Mouse (Mus musculus) brain, embryonic 14.5 days (tissue): ENCODE results near the gene Tha1.

Source experiments
- CTCF ChIP-seq: fragments of 200-500 bp; IDR thresholded peaks from 2 replicates; pipeline ENCODE4 v1.5.1; 2012; ENCODE audit warnings: inconsistent platforms, mild to moderate bottlenecking, moderate library complexity, borderline replicate concordance; ENCODE audit not compliant: insufficient read depth, insufficient read length; ENCODE audit errors: extremely low read depth
- POLR2A ChIP-seq: fragments of 200-500 bp; IDR thresholded peaks from 2 replicates; pipeline ENCODE4 v1.6.1; 2012; ENCODE audit warnings: mild to moderate bottlenecking, inconsistent platforms, borderline replicate concordance; ENCODE audit not compliant: poor library complexity, insufficient read depth, insufficient read length, severe bottlenecking; ENCODE audit errors: extremely low read depth

- TF ChIP-seq POLR2A, result no peak
- peak; percentile 38; the same call in 1 of the 2 replicates for TF ChIP-seq CTCF
Measured at GRCm38 (mm10) chr11:117890519-117891282, 17.4 kb upstream of the Tha1 start.
